ENCODE assay signal across 9 mouse cellular contexts in the genomic region with DNA sequence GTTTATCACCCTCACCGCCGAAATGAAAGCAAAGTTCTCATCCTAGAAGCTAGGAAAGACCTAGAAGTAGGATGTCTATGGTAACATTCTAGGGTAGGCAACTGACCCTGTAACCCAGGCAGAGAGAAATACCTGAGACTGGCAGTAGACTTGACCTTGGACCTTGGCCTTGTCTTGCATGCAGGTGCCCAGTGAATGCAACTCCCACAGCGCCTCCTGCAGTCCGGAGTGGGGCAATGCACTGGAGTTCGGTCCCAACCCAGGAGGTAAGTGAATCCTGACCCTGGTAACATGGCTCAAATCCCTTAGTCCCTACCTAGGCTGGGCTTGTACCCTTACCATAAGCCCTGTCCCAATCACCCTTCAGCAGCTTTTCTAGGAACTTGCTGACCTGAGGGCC. TPM values are rescaled to one million over a fixed set of nuclear protein-coding genes. Genes with fewer than 3 reads are reported as not detected.
DNase-seq lines count a peak whose midpoint lies in the region; ATAC-seq and TF ChIP-seq lines count a peak whose summit lies in the region.
"Had no signal": no experiment of that assay in that cellular context is flagged by ENCODE, and none has a peak within 500 bp of the region (broad histone marks: within the 10 kb centered on the region; RNA-seq: fewer than 3 reads in every experiment).

No protein-coding gene starts in this region.

- H3K9ac ChIP-seq in ES-E14 (ENCODE audit: insufficient read depth, low read depth, low read length, poor library complexity, severe bottlenecking) = no peak overlapping the region
- peak overlapping the region; percentile 34; the same call in 1 of the 2 replicates for H3K9ac ChIP-seq in limb, embryonic 14.5 days (ENCODE audit: low read depth, low read length, severe bottlenecking)
- H3K9ac ChIP-seq in intestine, embryonic 16.5 days (ENCODE audit: low read depth, low read length) = no peak overlapping the region
- no peak overlapping the region for H3K9ac ChIP-seq in heart, embryonic 12.5 days
- H3K9ac ChIP-seq: heart, embryonic 13.5 days had no signal

- in situ Hi-C loops in ES-E14 (cut with MboI; ENCODE audit: low sequenced_read_pairs in 2 of 2, unreplicated experiment in 2 of 2) = no loop called here

- peaks cover 0 to 6% of the 10 kb centered on the region in 2 experiments; a peak in 1 of 4 replicates for H3K4me1 ChIP-seq in ES-E14 (ENCODE audit: control insufficient read depth in 2 of 2, insufficient read depth in 2 of 2, low read length in 2 of 2, poor library complexity in 1 of 2)
- H3K4me1 ChIP-seq in limb, embryonic 14.5 days (ENCODE audit: control insufficient read depth, insufficient read depth, low read length) = peaks cover 16% of the 10 kb centered on the region
- H3K4me1 ChIP-seq in intestine, embryonic 16.5 days (ENCODE audit: control insufficient read depth, insufficient read depth, low read length) = peaks cover 24% of the 10 kb centered on the region; the same call in 1 of the 2 replicates
- H3K4me1 ChIP-seq in heart, embryonic 12.5 days (replicated peaks) = peaks cover 16% of the 10 kb centered on the region

- WGBS in limb, embryonic 14.5 days = 67% methylated on average over 5 of the region's 5 CpGs
- 70% methylated on average over 5 of the region's 5 CpGs for whole genome bisulfite sequencing in intestine, embryonic 16.5 days
- WGBS in heart, embryonic 12.5 days = 60% methylated on average over 5 of the region's 5 CpGs

- H3K9me3 ChIP-seq in ES-E14 (ENCODE audit: control insufficient read depth, insufficient read depth, low read depth, low read length) = no peaks in the 10 kb centered on the region
- H3K9me3 ChIP-seq in limb, embryonic 14.5 days (ENCODE audit: control insufficient read depth, low read length) = no peaks in the 10 kb centered on the region
- H3K9me3 ChIP-seq in intestine, embryonic 16.5 days (ENCODE audit: control insufficient read depth, low read length) = no peaks in the 10 kb centered on the region; the same call in 1 of the 2 replicates
- peaks cover 5% of the 10 kb centered on the region for H3K9me3 ChIP-seq in heart, embryonic 12.5 days (replicated peaks)
- H3K9me3 ChIP-seq: heart, embryonic 13.5 days had no signal

- ATAC-seq in common myeloid progenitor, adult 5-6 weeks (replicated peaks; ENCODE audit: low read depth, poor library complexity, severe bottlenecking) = 0 out of 2 replicates have a peak, but pooled peaks have one; percentile 29
- no peak for ATAC-seq in limb, embryonic 14.5 days (ENCODE audit: low FRiP score, low read depth)
- ATAC-seq in intestine, embryonic 16.5 days = no peak
- ATAC-seq in heart, embryonic 12.5 days (ENCODE audit: insufficient number of reproducible peaks, low FRiP score) = no peak

- no peaks in the 10 kb centered on the region for H3K27me3 ChIP-seq in limb, embryonic 14.5 days (ENCODE audit: control insufficient read depth, insufficient read depth, low read length)
- no peaks in the 10 kb centered on the region for H3K27me3 ChIP-seq in intestine, embryonic 16.5 days (replicated peaks; ENCODE audit: control insufficient read depth, insufficient read depth, low read length)
- H3K27me3 ChIP-seq in heart, embryonic 12.5 days (replicated peaks) = no peaks in the 10 kb centered on the region
- H3K27me3 ChIP-seq: heart, embryonic 13.5 days had no signal

- no peak overlapping the region for H3K27ac ChIP-seq in ES-E14 (ENCODE audit: insufficient read depth, low read depth, low read length, poor library complexity, severe bottlenecking)
- H3K27ac ChIP-seq in limb, embryonic 14.5 days (replicated peaks; ENCODE audit: low read depth, low read length) = no peak overlapping the region
- H3K27ac ChIP-seq in intestine, embryonic 16.5 days (ENCODE audit: low read length) = no peak overlapping the region
- H3K27ac ChIP-seq in heart, embryonic 12.5 days (ENCODE audit: poor library complexity, severe bottlenecking) = no peak overlapping the region
- H3K27ac ChIP-seq: heart, embryonic 13.5 days had no signal

- no peaks in the 10 kb centered on the region for H3K36me3 ChIP-seq in ES-E14 (ENCODE audit: control insufficient read depth, insufficient read depth, low read length, poor library complexity, severe bottlenecking)
- H3K36me3 ChIP-seq in limb, embryonic 14.5 days (ENCODE audit: control insufficient read depth, insufficient read depth, low read length) = no peaks in the 10 kb centered on the region
- no peaks in the 10 kb centered on the region for H3K36me3 ChIP-seq in intestine, embryonic 16.5 days (ENCODE audit: control insufficient read depth, insufficient read depth, low read length)
- peaks cover 3% of the 10 kb centered on the region for H3K36me3 ChIP-seq in heart, embryonic 12.5 days

- DNase-seq in heart, postnatal 4 days = peak; percentile 46
- no peak for DNase-seq in heart, adult 8-10 months (ENCODE audit: low spot score)
- DNase-seq in ES-E14 (ENCODE audit: low read depth, low spot score) = peak; percentile 70
- DNase-seq in limb, embryonic 14.5 days (ENCODE audit: low spot score) = no peak
- DNase-seq in adrenal gland, adult (ENCODE audit: inconsistent age in 2 of 2, low spot score in 1 of 2) = no peak

- TF ChIP-seq POLR2A in limb, embryonic 14.5 days (IDR thresholded peaks at IDR 0.05; ENCODE audit: borderline replicate concordance, extremely low read depth, insufficient read depth, insufficient read length) = no peak

- H3K4me3 ChIP-seq in ES-E14 (ENCODE audit: insufficient read depth in 1 of 2, low read depth in 1 of 2, low read length in 2 of 2, poor library complexity in 1 of 2, severe bottlenecking in 1 of 2) = no peak overlapping the region
- H3K4me3 ChIP-seq in limb, embryonic 14.5 days (replicated peaks; ENCODE audit: low read length) = 0 out of 2 replicates have a peak overlapping the region, but pooled peaks have one; percentile 7
- no peak overlapping the region for H3K4me3 ChIP-seq in intestine, embryonic 16.5 days (ENCODE audit: low read length)
- no peak overlapping the region for H3K4me3 ChIP-seq in heart, embryonic 12.5 days
- H3K4me3 ChIP-seq: heart, embryonic 13.5 days had no signal

- no peak overlapping the region for H3K4me2 ChIP-seq in limb, embryonic 14.5 days (replicated peaks; ENCODE audit: low read depth, low read length, severe bottlenecking)
- no peak overlapping the region for H3K4me2 ChIP-seq in intestine, embryonic 16.5 days (ENCODE audit: low read depth, low read length)
- no peak overlapping the region for H3K4me2 ChIP-seq in heart, embryonic 12.5 days
- H3K4me2 ChIP-seq: heart, embryonic 13.5 days had no signal

TF ChIP-seq in ES-E14, 5 proteins besides CTCF, POLR2A, EP300 and RAD21:
- peak; percentile 50; the same call in 1 of the 2 replicates for TF ChIP-seq ZC3H11A (IDR thresholded peaks at IDR 0.05; ENCODE audit: borderline replicate concordance, low read depth, low read length)
- TF ChIP-seq CHD2 (IDR thresholded peaks at IDR 0.05; ENCODE audit: low read depth, low read length) = no peak
TF ChIP-seq in ES-E14: peak in this region for 1.

RNA-seq across cellular contexts. Expression of a gene that starts 1.1 kb away (rescaled TPM):
- under 1 TPM; 0.48 to 0.52 TPM for total RNA-seq in heart, postnatal 4 days (2021)
- not detected for total RNA-seq in heart, adult 8-10 months (2022)
- 0.18 and 0.37 TPM in 2 replicates for total RNA-seq in ES-E14 (2012; rRNA removed)
- total RNA-seq in common myeloid progenitor, adult 5-6 weeks (2017) = not detected in 2 replicates
- 162 and 165 TPM in 2 replicates for polyA plus RNA-seq in limb, embryonic 14.5 days (2012; rRNA removed)
- 118 and 149 TPM in 2 replicates for polyA plus RNA-seq in limb, embryonic 14.5 days (2014; fragmentation: Nextera tagmentation; extraction: Ambion mirVana)
- polyA plus RNA-seq in intestine, embryonic 16.5 days (2015; fragmentation: Nextera tagmentation; extraction: Ambion mirVana) = 0.32 TPM in 2 replicates
- polyA plus RNA-seq in heart, embryonic 12.5 days (2016; fragmentation: Nextera tagmentation; extraction: Ambion mirVana) = 1.2 and 2.1 TPM in 2 replicates

RNA-seq across cellular contexts. Expression of a gene that starts 41.8 kb away (rescaled TPM):
- total RNA-seq in heart, postnatal 4 days (2021) = 1 to 10 TPM; 7.3 to 9.2 TPM
- 1 to 10 TPM in 1 of 4 experiments, under 1 TPM in 3; 0.63 to 1.1 (median 0.95) TPM for total RNA-seq in heart, adult 8-10 months (2022)
- total RNA-seq in ES-E14 (2012; rRNA removed) = 14.1 and 35.3 TPM in 2 replicates
- total RNA-seq in common myeloid progenitor, adult 5-6 weeks (2017) = 5.1 and 5.3 TPM in 2 replicates
- polyA plus RNA-seq in limb, embryonic 14.5 days (2012; rRNA removed) = 32.3 and 38.9 TPM in 2 replicates
- 10.1 and 10.9 TPM in 2 replicates for polyA plus RNA-seq in limb, embryonic 14.5 days (2014; fragmentation: Nextera tagmentation; extraction: Ambion mirVana)
- polyA plus RNA-seq in intestine, embryonic 16.5 days (2015; fragmentation: Nextera tagmentation; extraction: Ambion mirVana) = 4.6 and 4.7 TPM in 2 replicates
- 17.1 and 17.3 TPM in 2 replicates for polyA plus RNA-seq in heart, embryonic 12.5 days (2016; fragmentation: Nextera tagmentation; extraction: Ambion mirVana)

RNA-seq across cellular contexts. Expression of a gene that starts 55.7 kb away (rescaled TPM):
- total RNA-seq in heart, postnatal 4 days (2021) = 1 to 10 TPM; 9.3 to 9.9 TPM
- 10 to 100 TPM in 3 of 4 experiments, 1 to 10 TPM in 1; 8.6 to 14.1 (median 12.7) TPM for total RNA-seq in heart, adult 8-10 months (2022)
- total RNA-seq in ES-E14 (2012; rRNA removed) = 0.16 and 0.58 TPM in 2 replicates
- total RNA-seq in common myeloid progenitor, adult 5-6 weeks (2017) = not detected in 2 replicates
- polyA plus RNA-seq in limb, embryonic 14.5 days (2012; rRNA removed) = 2.0 and 3.6 TPM in 2 replicates
- polyA plus RNA-seq in limb, embryonic 14.5 days (2014; fragmentation: Nextera tagmentation; extraction: Ambion mirVana) = 1.4 and 2.0 TPM in 2 replicates
- polyA plus RNA-seq in intestine, embryonic 16.5 days (2015; fragmentation: Nextera tagmentation; extraction: Ambion mirVana) = 6.8 and 8.2 TPM in 2 replicates
- 7.3 and 9.3 TPM in 2 replicates for polyA plus RNA-seq in heart, embryonic 12.5 days (2016; fragmentation: Nextera tagmentation; extraction: Ambion mirVana)

Comparison
In these comparisons a context has a peak if more than half of its experiments do, and no peak if none do; other contexts are left out.
1. DNase-seq: peak in heart, postnatal 4 days (single experiment) and ES-E14 (single experiment); none in heart, adult 8-10 months (single experiment), limb, embryonic 14.5 days (single experiment) and adrenal gland, adult (0 of 2).